Mouse (Mus musculus) natural killer cell, adult 2 months (primary cell): Measurements from ENCODE around the gene Msi1.
A peak's percentile ranks its signal among the peaks of the same experiment; 100 is the strongest.

Experiments used
- DNase-seq, 2 experiments: peaks; one replicate each; pipeline ENCODE4 v3.0.0; 2022; ENCODE audit warnings: low spot score in 2 of 2

Msi1 gene

DNA sequence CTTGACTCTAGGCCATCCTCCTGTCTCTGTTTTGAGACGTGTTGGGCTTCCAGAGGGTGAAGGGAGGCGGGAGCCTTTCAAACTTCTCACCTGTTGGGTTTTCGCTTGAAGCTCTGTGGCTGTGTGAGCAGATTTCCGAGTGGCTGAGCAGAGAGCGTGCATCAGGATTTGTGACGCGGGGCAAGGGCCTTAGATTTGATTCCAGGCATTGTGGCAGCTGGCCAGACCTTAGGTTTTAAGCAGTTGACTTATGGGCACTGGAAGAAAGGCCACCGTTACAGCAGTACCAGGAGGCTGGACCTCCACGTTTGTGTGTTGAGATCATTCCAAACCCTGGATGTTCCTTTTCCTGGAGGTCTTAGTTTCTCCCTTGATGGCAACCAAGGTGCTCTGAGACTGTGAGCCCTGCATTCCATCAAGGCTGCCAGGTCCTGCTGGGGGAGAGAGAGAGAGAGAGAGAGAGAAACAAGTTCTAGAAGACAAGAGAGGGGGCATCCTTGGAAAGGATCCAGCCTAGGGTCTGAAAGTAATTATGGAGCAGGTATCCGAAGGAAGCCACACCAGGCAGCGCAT is 5.0 kb downstream of the Msi1 start:
- DNase-seq: no peak

DNA sequence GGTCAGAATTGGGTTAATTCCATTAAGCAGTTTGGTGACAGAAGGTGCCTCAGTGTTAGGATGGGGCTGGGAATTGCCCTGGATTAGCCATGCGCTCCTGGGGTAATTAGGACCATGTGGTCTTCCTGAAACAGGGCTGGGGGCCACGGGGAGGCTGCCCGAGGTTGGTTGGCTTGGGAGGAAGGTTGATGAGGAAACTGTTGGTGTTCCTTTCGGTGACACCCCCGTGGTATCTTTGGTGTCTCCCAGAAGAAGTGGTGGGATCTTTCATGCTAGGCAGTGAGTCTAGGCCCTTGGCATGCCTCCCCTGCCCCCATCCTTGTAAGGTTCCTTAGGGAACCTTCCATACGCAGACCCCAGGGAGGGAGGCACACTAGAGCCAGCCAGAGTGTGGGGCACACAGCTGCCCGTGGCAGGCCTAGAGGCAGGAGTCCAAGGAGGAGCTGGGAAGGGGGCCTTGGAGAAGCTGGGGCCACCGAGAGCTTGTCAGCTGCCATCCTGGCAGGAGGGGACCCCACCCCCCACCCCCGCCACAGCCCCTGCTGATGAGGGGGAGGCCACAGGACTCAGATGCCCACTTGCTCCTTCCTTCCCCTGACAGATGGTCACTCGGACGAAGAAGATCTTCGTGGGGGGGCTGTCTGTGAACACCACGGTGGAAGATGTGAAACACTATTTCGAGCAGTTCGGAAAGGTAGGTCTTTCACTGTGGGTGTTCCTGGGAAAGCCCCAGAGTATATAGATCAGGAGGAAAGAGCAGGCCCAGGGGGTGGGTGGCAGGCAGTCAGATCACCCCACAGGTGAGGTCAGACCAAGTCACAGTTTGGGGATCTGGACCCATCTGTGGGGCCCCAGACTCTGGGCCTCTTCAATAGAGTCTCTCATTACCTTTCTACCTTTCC is 5.7 kb downstream of the Msi1 start:
- no peak for DNase-seq

DNA sequence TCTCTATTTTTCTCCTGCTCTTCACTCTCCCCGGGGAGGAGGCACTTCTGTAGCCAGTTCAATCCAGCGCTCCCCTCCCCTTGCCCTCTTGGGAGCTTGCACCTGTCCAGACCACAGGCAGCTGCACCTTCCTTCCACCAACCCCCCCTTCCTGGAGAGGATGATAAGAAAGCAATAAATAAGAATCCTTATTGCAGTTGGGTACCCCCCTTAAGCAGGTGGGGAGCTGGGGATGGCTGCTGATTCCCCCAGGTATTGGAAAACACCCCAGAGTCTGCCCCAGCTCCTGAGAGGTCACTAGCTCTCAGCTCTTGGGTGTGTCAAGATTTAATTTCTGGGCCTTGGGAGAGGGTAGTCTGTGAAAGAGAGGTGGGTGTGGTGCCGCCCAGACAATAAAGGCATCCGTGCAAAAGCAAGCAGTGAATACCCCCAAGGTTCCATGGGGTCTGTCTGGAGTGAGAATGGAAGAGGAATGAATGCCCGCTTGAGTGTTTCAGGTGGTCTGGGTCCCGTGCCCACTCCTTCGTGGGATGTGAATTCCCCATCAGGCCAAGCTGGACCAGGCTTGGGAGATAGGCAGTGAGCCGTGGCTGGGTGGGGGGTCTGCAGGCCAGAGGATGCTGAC is 6.5 kb downstream of the Msi1 start:
- no peak for DNase-seq

DNA sequence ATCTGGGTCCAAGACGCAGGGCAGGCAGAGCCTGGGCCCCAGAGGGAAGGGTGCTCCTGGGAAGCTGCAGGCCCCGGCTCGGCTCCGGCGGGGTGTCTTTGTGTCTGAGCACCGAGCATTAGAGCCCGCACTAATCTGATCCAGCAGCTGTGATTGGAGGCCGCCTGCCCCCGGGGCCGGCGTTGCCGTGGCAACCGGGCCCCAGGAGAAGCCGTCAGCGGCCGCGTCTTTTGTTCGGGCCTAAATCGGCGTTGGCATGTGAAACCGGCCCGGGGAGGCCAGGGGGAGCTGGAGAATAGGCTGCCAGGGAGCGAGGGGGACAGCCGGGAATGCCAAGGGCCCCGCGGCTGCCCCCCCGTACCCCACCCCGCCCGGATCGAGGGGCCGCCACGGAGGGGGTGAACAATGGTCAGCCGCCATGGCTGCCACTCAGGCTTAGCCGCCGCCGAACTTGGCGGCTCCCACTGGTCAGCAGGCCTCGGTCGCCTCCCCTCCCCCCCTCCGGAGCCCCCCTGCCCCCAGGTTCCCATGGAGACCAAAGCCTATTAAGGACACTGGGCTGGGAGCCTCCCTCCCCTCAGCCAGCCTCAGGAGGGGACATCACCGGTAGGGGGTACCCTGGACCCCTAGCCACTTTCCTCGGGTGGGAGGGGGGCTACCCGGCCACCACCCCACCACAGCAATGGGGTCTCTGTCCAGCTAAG is 7.2 kb downstream of the Msi1 start:
- no peak for DNase-seq

DNA sequence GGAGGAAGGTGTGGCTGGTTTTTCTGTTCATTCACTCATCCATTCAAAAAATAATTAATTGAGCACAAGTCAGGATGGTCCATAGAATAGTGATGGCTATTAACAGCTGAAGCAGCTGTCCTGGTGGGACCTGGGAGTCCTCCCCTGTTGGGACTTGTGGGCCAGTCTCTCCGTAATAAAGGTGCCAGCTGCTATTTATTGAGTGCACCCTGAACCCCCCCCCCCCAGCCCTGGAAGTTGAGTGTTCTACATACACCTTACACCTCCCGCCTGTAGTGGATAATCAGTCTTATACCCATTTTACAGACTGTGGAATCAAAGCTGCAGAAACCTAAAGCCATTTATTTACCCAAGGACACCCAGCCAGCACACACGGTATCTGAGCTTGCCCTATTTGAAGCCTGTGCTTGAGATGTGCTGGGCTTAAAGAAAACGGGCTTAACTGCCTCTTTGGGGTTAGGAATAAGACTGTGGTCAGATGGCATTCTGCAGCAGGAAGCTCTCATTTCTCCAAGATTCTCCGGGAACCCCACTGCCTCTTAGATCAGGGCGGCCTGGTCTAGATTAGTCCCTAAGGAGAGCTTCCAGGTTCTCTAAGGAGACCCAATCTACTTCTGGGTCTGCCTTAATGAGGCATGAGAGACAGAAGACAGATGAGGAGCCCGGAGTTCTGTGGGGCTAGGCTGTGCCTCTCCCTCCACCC is 8.0 kb downstream of the Msi1 start:
- no peak for DNase-seq

DNA sequence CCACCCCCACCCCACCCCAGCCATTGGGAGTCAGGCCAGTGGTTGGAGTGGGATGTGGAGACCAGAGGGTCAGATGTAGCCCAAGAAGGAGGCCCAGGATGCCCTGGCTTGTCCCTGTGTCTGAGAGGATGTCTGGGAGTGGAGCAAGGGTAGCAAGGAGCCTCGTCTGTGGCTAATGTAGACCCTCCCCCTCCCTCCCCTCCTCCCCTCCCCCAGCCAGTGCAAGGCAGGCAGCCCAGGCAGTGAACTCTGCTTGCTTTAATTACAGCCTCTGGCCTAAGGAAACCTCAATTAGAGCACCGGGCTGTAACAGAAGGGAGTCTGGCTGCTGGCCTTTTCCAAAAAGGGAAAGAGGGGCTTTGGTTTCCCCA is 8.5 kb downstream of the Msi1 start:
- no peak for DNase-seq

DNA sequence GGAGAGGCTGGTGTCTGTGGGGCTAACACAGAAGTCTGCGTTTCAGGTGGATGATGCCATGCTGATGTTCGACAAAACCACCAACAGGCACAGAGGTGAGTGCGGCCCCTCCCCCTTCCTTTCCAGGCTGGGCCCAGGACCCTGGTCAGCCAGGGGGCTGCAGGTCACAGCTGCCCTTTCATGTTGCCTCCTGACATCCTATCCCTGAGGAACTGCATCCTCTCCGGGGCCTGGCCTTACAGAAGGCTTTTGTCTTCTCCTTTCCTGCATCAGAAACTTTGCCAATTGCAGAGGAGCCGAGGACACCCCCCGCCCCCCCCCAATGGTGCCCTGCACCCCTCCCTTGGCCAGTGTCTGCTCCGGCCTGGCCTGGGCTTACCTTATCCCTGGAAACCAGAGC is 9.3 kb downstream of the Msi1 start:
- no peak for DNase-seq

DNA sequence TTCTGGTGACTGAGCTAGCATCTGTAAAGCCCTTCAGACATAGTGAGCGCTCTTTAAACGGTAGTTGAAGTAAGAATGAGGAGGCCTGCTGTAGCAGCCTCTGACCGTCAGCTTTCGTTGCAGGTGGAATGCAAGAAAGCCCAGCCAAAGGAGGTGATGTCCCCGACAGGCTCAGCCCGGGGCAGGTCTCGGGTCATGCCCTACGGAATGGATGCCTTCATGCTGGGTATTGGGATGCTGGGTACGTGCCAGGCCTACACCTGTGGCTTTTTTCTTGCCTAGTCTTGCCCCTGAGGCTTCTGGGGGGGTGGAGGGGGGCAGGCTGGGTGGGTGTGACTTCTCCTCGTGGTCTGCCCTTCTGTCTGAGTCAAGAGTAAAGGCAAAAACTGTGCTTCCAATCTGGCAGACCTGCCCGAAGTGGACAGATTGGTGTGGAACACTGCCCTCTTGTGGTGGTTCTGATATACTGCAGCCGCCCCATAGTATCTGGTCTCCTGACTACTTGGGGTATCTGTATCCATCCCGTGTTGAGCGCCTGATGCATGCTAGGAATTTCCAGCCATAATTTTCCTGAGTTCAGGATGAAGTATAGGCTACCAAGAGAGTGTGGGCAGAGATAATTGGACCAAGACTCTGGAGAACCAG is 11.9 kb downstream of the Msi1 start:
- DNase-seq: peak; percentile 39 to 63

DNA sequence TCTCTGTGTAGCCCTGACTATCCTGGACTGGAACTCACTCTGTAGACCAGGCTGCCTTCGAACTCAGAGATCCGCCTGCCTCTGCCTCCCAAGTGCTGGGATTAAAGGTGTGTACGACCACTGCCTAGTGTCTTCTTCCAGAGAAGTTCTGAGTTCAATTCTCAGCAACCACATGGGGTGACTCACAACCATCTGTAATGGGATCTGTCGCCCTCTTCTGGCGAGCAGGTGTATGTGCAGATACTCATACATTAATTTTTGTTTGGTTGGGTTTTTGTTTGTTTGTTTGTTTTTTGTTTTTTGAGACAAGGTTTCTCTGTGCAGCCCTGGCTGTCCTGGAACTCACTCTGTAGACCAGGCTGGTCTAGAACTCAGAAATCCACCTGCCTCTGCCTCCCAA is 13.3 kb downstream of the Msi1 start:
- DNase-seq: peak in 1 of 2 experiments; percentile 24

DNA sequence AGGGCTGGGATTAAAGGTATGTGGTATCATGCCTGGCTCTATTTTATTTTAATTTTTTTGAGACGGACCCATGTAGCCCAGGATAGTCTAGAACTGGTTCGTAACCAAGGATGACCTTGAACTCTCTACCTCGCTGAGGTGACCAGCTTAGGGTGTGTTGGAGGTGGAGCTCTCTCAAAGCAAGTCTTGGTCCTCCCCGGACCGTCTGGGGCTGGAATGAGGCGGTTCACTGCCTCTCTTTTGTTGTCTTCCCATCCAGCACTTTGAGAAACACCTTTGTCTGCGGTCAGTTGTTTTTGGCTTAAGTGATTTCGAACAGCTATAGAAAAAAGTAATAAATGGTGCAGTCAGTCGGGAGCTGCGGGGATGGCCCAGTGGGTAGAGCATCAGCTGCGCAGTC is 14.7 kb downstream of the Msi1 start:
- DNase-seq: no peak

DNA sequence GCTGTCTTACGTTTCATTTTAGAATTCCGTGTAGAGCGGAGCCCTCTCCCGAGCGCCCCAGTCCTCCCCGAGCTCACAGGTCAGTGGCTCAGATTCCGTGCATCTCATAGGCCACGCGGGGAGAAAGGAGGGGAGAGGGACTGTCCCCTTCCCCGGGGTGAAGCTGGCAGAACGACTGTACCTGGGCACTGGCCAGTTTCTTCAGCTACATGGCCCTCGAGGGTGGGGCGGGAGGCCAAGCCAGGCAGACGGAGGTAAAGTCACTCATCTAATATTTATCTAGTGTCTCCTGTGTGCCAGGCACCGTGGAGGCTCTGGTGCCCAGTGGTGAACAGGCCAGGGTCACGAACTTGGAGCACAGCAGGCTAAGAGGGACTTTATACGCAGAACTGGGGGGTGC is 17.7 kb downstream of the Msi1 start:
- DNase-seq: no peak

DNA sequence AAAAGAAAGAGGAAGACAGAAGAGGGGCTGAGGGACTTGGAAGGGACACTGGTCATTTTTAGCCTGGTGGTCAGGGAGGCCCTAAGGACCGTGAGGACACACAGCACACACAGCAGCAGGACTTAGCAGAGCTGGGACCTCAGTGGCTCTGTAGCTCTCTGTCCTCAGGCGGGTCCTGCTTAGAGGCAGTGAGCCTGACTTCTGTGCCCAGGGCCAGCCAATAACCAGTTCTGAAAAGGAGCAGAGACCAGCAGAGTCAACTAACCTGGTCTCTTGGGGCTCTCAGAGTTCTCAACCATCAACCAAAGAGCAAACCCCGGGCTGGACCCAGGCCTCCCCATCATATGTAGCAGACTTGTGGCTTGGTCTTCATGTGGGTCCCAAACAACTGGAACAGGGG is 19.8 kb downstream of the Msi1 start:
- no peak for DNase-seq

DNA sequence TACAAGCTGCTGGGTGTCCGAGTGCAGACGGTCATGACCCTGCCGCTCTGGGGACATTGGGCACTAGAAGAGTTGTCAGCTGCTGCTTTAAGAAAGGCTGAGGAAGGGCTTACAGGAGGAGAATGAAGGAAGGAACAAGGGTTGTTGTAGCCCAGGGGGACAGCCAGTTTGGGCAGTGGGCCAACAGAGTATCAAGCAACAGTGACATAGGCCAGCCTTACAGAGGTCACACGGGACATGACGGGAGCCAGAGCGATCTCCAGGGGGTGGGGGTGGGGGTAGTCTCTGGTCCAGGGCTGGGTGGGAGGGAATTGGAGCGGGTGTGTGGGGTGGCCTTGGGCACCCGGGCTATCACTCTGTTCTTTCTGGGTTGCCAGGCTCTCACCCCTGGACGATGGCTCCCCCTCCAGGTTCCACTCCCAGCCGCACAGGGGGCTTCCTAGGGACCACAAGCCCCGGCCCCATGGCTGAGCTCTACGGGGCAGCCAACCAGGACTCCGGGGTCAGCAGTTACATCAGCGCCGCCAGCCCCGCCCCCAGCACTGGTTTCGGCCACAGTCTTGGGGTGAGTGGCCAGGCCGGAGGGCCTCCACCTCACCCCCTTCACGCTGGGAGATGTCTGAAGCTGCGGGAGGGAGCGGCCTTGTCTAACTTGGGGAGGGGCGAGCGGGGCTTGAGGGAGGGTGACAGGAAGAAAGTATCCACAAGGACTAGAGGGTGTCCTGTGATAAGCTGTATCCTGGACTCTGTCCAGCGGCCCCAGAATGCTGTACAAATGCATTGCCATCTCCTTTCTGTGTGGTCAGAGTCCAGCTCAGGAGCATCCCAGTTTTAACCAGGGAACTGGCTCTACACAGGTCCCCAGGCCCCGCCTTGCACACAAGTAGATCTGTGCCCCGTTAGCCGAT is 21.3 kb downstream of the Msi1 start:
- DNase-seq: no peak

DNA sequence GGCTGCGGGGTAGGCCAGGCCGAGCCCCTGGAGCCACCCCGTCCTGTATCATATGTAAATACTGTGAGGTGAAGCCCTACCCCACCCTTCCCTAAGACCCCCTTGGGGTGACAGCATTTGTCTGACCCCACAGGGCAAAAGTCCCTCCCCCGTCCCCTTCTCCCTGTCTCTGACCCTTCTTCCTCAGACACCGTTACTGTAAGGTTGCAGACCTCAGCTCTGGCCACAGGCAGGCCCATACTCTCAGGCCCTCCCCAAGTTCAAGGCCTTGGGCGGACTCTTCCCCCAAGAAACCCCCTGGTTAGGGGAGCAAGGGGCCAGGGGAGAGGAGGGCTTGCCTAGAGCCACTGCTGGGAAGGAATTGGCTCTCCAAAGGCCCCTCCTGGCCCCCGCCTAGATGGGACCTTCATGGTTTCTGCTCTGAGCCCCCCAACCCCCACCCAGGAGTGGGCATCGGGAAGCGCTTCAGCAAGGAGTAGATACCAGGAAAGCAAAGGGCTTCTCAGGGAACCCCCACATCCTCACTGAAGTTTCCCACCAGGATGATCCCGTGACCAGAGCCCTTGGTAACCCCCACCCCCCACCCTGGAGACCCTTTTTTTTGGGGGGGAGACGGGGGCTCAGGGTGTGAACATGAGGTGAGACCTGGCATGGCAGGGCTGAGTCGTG is 25.2 kb downstream of the Msi1 start:
- no peak for DNase-seq

DNA sequence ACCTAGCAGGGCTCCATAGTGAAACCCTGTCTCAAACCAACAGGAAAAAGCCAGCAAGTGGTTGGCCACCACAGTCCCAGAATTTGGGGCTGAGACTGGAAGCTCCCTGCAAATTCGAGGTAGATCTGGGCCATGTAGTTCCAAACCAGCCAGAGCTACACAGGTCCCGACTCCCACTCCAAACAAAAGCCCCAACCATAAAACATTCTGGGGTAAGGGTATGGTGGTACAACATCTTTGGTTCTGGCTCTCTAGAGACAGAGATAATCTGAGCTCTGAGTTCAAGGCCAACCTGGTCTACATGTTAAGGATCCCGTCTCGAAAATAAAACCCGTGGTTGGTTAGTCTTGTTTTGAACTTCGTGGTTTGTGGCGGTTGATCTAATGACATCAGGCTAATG is 26.4 kb downstream of the Msi1 start:
- DNase-seq: no peak

DNA sequence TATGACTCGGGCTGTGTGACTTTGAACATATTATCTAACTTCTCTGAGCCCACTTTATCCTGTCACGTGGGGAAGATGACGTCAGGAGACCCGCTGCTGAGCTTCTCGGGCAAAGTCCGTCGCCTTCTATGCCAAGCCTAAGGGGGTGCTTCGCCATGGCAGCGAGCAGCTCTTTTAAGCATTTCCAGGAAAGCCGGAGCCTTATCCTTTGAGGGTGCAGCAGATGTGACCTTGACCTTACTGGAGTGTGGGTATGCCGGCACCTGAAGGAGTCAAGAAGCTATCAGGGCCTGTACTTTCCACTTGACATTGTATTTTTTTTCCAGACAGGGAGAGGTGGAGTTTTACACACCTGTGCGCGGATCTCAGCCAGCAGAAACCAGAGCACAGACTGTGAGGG is 29.5 kb downstream of the Msi1 start:
- no peak for DNase-seq

DNA sequence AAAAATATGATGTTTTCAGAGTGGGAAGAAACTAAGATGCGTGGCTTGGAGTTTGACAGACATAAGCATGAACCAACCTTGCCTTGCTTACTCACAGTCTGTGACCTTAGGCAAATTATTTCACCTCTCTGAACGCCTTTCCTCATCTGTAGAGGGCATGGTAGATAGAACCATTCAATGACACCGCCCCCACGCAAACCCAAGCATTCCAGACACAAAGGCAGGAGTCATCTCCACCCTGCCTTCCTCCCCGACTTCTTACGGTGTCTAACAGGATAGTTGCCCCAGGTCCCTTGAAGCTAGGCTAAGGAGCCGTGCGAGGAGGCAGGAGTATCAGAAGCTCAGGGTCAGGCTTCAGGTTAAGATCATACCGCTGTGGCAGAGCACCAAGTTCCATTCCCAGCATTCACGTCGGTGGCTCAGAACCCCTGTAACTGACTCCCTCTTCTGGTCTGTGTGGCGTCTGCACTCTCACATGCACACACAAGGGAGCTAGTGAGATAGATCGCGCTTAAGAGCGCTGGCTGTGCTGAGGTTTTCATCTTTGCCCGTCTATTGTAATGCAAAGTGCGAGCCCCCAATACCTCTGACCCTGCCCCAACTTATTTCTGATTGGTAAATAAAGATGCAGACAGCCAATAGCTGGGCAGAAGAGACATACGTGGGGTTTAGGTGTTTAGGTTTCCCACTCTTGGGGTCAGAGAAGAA is 35.2 kb downstream of the Msi1 start:
- DNase-seq: no peak

DNA sequence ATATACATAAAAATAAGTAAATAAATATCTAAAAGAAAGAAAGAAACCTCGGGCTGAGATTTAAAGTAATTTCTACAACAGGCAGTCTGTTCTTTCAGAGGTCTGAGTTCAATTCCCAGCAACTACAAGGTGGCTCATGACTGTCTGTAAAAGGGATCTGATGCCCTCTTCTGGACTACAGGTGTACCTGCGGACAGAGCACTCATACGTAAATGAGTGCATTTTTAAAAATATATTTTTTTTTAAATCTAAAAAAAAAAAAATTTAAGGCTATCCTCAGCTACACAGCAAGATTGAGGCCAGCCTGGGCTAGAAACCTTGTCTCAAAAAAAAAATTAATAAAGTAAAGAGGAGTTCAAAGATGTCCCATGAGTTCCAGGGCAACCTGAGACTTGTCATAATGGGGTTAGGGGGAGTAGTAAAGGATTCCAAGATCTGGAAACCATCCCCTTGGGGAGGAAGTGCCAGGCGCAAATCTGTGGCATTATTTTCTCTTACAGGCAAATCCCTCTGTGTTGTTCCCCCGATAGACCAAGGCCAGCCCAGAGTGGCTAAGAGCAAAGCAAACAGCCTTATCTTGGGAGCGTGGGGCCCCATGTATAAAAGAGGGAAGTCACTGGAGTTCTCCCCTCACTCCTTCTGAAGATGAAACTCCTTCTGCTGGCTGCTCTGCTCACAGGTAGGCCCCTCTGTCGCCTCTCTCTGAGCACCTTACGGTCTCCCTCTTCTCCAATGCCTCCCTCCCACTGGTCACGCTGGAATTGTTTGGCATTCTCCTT is 36.4 kb downstream of the Msi1 start, which contains the start of gene Pla2g1b:
TSS of gene Pla2g1b (plus strand) at position 621 of the 779 bp plus-strand sequence.
- DNase-seq: no peak
